Mouse (Mus musculus): ENCODE measurements around the gene Galns.

Galns gene

GRCm38 (mm10) chr8:122571750-122572267 lies 39.5 kb downstream of the Galns start:
- in situ Hi-C loops (cut with MboI; ENCODE audit: unreplicated experiment in 2 of 2): no loop called here

- in situ Hi-C loops (cut with MboI; ENCODE audit: unreplicated experiment in 2 of 2): no loop called here
Measured at GRCm38 (mm10) chr8:122571153-122571552, 40.1 kb downstream of the Galns start.

- in situ Hi-C loops (cut with MboI; ENCODE audit: unreplicated experiment in 2 of 2): loop anchor here (5.0 kb wide), 1 partner anchor 37 kb away; no protein-coding TSS in a partner anchor
Measured at GRCm38 (mm10) chr8:122569996-122570395, 41.3 kb downstream of the Galns start.

GRCm38 (mm10) chr8:122569329-122569728 lies 41.9 kb downstream of the Galns start:
- in situ Hi-C loops (cut with MboI; ENCODE audit: unreplicated experiment in 2 of 2): loop anchor here (5.0 kb wide), 1 partner anchor 38 kb away; no protein-coding TSS in a partner anchor

- in situ Hi-C loops (cut with MboI; ENCODE audit: unreplicated experiment in 2 of 2): loop anchor here (5.0 kb wide), 1 partner anchor 38 kb away; no protein-coding TSS in a partner anchor
Measured at GRCm38 (mm10) chr8:122568881-122569309, 42.4 kb downstream of the Galns start.

- in situ Hi-C loops (cut with MboI; ENCODE audit: unreplicated experiment in 2 of 2): loop anchor here (5.0 kb wide), 1 partner anchor 39 kb away; no protein-coding TSS in a partner anchor
Measured at GRCm38 (mm10) chr8:122568109-122568504, 43.2 kb downstream of the Galns start.

GRCm38 (mm10) chr8:122567361-122568108 lies 43.7 kb downstream of the Galns start, which contains the start of gene Cdt1:
Gene Cdt1, plus strand, starts transcription at chr8:122568015.
- in situ Hi-C loops (cut with MboI; ENCODE audit: unreplicated experiment in 2 of 2): loop anchor here (5.0 kb wide), 1 partner anchor 40 kb away; no protein-coding TSS in a partner anchor

- in situ Hi-C loops (cut with MboI; ENCODE audit: unreplicated experiment in 2 of 2): loop anchor here (5.0 kb wide), 1 partner anchor 41 kb away; no protein-coding TSS in a partner anchor
Measured at GRCm38 (mm10) chr8:122566766-122567165, 44.5 kb downstream of the Galns start.

GRCm38 (mm10) chr8:122564363-122565352 lies 46.6 kb downstream of the Galns start:
- in situ Hi-C loops (cut with MboI; ENCODE audit: unreplicated experiment in 2 of 2): loop anchor here (5.0 kb wide), 1 partner anchor 43 kb away; no protein-coding TSS in a partner anchor

- in situ Hi-C loops (cut with MboI; ENCODE audit: unreplicated experiment in 2 of 2): no loop called here
Measured at GRCm38 (mm10) chr8:122561199-122561598, 50.1 kb downstream of the Galns start.

GRCm38 (mm10) chr8:122558671-122559349 lies 52.5 kb downstream of the Galns start:
- in situ Hi-C loops (cut with MboI; ENCODE audit: unreplicated experiment in 2 of 2): loop anchor here in 1 of 2 experiments (10.0 kb wide), 1 partner anchor 274 kb away; the partner anchor contains the start of gene Zfpm1

- in situ Hi-C loops (cut with MboI; ENCODE audit: unreplicated experiment in 2 of 2): loop anchor here in 1 of 2 experiments (10.0 kb wide), 1 partner anchor 273 kb away; the partner anchor contains the start of gene Zfpm1
Measured at GRCm38 (mm10) chr8:122557248-122558038, 53.8 kb downstream of the Galns start.

- in situ Hi-C loops (cut with MboI; ENCODE audit: unreplicated experiment in 2 of 2): loop anchor here in 1 of 2 experiments (10.0 kb wide), 1 partner anchor 272 kb away; the partner anchor contains the start of gene Zfpm1
Measured at GRCm38 (mm10) chr8:122556030-122557009, 54.9 kb downstream of the Galns start.

- in situ Hi-C loops (cut with MboI; ENCODE audit: unreplicated experiment in 2 of 2): loop anchor here in 1 of 2 experiments (10.0 kb wide), 1 partner anchor 270 kb away; the partner anchor contains the start of gene Zfpm1
Measured at GRCm38 (mm10) chr8:122554786-122555185, 56.5 kb downstream of the Galns start.

GRCm38 (mm10) chr8:122551265-122552051 lies 59.8 kb downstream of the Galns start, which contains the start of gene Piezo1:
Gene Piezo1, minus strand, starts transcription at chr8:122551329.
- in situ Hi-C loops (cut with MboI; ENCODE audit: unreplicated experiment in 2 of 2): loop anchor here in 1 of 2 experiments (10.0 kb wide), 1 partner anchor 267 kb away; the partner anchor contains the start of gene Zfpm1

GRCm38 (mm10) chr8:122550995-122551264 lies 60.3 kb downstream of the Galns start:
- in situ Hi-C loops (cut with MboI; ENCODE audit: unreplicated experiment in 2 of 2): loop anchor here in 1 of 2 experiments (10.0 kb wide), 1 partner anchor 266 kb away; the partner anchor contains the start of gene Zfpm1
